21 mouse cellular contexts compared by ENCODE assay signal in genomic region chr7:12934808-12935207, GRCm38 (mm10).
"Had no signal": no experiment of that assay in that cellular context is flagged by ENCODE, and none has a peak within 500 bp of the region (broad histone marks: within the 10 kb centered on the region; RNA-seq: fewer than 3 reads in every experiment).

No protein-coding gene starts in this region.

- DNase-seq: lung, adult 18-20 months; lung, embryonic 14.5 days; lung, postnatal 10 days; lung, postnatal 4 days; midbrain, embryonic 14.5 days; retina, postnatal 1 day; right cerebral cortex, adult 18-20 months; right cerebral cortex, postnatal 25 days; right cerebral cortex, postnatal 4 days; spleen, adult 18-20 months; thymus, adult 18-20 months; thymus, postnatal 14 days; thymus, postnatal 36 days had no signal

- H3K4me3 ChIP-seq: liver, embryonic 15.5 days; megakaryocyte, embryonic 14.5 days; midbrain, embryonic 10.5 days; midbrain, embryonic 12.5 days; myocyte; neural tube, embryonic 13.5 days; neural tube, embryonic 15.5 days had no signal

- H3K4me2 ChIP-seq: liver, embryonic 15.5 days; lung, embryonic 14.5 days; midbrain, embryonic 12.5 days; neural tube, embryonic 13.5 days; neural tube, embryonic 15.5 days had no signal

- H3K9me3 ChIP-seq: liver, embryonic 15.5 days; megakaryocyte, embryonic 14.5 days; midbrain, embryonic 10.5 days; midbrain, embryonic 12.5 days; neural tube, embryonic 13.5 days; neural tube, embryonic 15.5 days had no signal

- ATAC-seq: midbrain, embryonic 16.5 days had no signal

- H3K27me3 ChIP-seq: liver, embryonic 15.5 days; megakaryocyte, embryonic 14.5 days; midbrain, embryonic 12.5 days; neural tube, embryonic 13.5 days; neural tube, embryonic 15.5 days had no signal

- H3K4me1 ChIP-seq: liver, embryonic 15.5 days; midbrain, embryonic 12.5 days; neural tube, embryonic 13.5 days; neural tube, embryonic 15.5 days had no signal

- H3K9ac ChIP-seq: liver, embryonic 15.5 days; lung, embryonic 14.5 days; midbrain, embryonic 12.5 days; neural tube, embryonic 13.5 days; neural tube, embryonic 15.5 days had no signal

- H3K36me3 ChIP-seq: liver, embryonic 15.5 days; midbrain, embryonic 12.5 days; neural tube, embryonic 13.5 days; neural tube, embryonic 15.5 days had no signal

- H3K27ac ChIP-seq: liver, embryonic 15.5 days; midbrain, embryonic 10.5 days; midbrain, embryonic 12.5 days; neural tube, embryonic 13.5 days; neural tube, embryonic 15.5 days had no signal
